Mouse (Mus musculus): ENCODE measurements around the gene Slc35b3. TPM values are rescaled to one million over a fixed set of nuclear protein-coding genes. Genes with fewer than 3 reads are reported as not detected.

The Slc35b3 gene
- total and polyA plus RNA-seq, 2 experiments from 2014 or later: 17.0 to 27.2 TPM

DNA sequence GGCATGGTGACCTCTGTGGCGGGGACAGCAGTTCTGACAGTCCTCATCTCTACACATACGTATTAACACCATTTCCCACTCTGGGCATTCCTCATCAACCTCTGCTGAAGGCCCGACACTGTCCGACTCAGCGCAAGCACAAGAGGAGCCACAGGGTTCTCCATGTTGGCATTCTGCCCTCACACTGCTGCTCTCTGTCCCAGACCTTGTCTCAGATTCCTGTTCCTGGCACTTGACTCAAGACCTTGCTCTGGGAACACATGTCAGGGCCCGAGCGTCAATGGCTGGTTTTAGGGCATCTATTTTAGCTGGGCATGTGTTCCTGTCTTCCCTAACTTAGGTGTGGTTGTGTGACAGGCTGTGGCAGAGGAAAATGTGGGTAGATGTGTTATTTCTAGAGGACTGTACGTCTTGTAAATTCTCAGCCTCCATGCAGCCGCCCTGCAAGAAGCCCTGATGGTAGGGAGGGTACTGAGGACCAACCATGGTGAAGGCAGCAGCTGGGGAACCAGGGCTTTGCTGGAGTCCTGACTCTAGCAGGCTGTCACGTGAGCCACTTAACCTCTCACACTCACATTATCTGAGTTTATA lies 24.7 kb downstream of the Slc35b3 start:
- DNase-seq (ENCODE audit: low spot score) (no peak), ATAC-seq (ENCODE audit: low FRiP score) (no peak)
- no peaks in the 10 kb centered on the region for H3K27me3 ChIP-seq (ENCODE audit: insufficient read depth, low read length)
- H3K4me3 ChIP-seq (ENCODE audit: low read depth, low read length): no peak overlapping the region
- no peak overlapping the region for H3K4me2 ChIP-seq (ENCODE audit: low read depth, low read length, poor library complexity, severe bottlenecking)
- H3K9me3 ChIP-seq (ENCODE audit: low read length): no peaks in the 10 kb centered on the region
- no peak for TF ChIP-seq CTCF (IDR thresholded peaks at IDR 0.05)
- H3K36me3 ChIP-seq (ENCODE audit: insufficient read depth, low read length): peaks cover 41% of the 10 kb centered on the region
- no peak overlapping the region for H3K27ac ChIP-seq (ENCODE audit: low read depth, low read length)
- no peak overlapping the region for H3K9ac ChIP-seq (replicated peaks; ENCODE audit: low read length, poor library complexity, severe bottlenecking)
- no peaks in the 10 kb centered on the region for H3K4me1 ChIP-seq (ENCODE audit: insufficient read depth, low read length)
- 96% methylated on average over 10 of the region's 10 CpGs for WGBS

DNA sequence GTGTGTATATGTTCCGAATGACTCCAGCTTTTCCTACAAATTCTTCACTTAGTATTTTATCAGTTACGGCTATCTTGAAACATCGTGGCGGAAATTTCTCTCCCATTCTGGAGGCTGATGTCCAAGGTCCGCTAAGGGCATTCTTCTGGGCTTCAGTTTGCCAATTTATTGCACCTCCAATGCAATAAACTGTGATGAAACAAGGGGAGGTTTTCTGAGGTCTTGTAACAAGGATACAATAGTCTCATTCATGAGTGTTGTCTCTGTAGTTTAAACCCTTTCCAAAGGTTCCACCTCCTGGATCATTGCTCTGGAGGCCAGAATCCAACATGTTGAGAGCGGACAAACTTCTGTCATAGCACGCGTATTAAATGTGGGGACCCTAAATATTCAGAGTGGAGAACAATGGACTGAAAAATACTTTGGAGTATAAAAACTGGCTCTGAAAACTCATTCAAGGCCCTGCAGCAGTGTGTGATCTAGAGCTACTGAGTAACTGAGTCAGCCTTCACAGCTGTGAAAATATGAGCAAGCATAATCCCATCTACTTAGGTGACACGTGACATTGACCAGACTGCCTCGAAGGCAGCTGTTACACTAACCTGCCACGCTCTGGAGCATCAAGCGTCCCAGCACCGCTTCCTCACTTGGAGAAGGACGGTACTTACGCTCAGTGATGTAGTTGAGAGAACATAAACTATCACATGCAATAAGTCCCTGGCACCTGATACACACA lies 30.7 kb downstream of the Slc35b3 start:
- Histone ChIP-seq H3K27ac (ENCODE audit: low read depth, low read length) (no peak overlapping the region), H3K4me2 (ENCODE audit: low read depth, low read length, poor library complexity, severe bottlenecking) (no peak overlapping the region), H3K4me1 (ENCODE audit: insufficient read depth, low read length) (no peaks in the 10 kb centered on the region), H3K27me3 (ENCODE audit: insufficient read depth, low read length) (no peaks in the 10 kb centered on the region), H3K9me3 (ENCODE audit: low read length) (no peaks in the 10 kb centered on the region), H3K36me3 (ENCODE audit: insufficient read depth, low read length) (peaks cover 20% of the 10 kb centered on the region), H3K4me3 (ENCODE audit: low read depth, low read length) (no peak overlapping the region), H3K9ac (replicated peaks; ENCODE audit: low read length, poor library complexity, severe bottlenecking) (no peak overlapping the region)
- ATAC-seq (ENCODE audit: low FRiP score) (no peak), DNase-seq (ENCODE audit: low spot score) (no peak)
- 97% methylated on average over 15 of the region's 15 CpGs for WGBS
- no peak for TF ChIP-seq CTCF (IDR thresholded peaks at IDR 0.05)

DNA sequence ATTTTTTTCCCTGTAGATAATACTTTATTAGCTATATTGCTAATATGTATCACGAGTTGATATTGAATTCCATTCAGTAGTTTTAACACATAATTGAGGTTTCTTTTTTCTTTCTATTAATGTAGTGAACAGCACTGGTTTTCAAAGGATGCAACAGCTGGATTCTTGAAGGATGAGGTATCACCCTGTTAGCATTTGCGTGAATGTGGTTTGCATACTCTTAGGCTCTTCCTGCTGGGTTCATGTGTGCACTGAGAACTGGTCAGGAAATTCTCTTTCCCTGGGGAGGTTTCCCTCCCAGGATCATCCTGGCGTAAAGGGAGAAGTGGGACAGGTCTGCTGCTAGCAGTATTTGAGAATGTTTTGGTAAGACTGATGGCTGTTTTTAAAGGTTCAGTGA lies 38.0 kb downstream of the Slc35b3 start:
- no peak for TF ChIP-seq CTCF (IDR thresholded peaks at IDR 0.05)
- Histone ChIP-seq H3K27me3 (ENCODE audit: insufficient read depth, low read length) (no peaks in the 10 kb centered on the region), H3K4me2 (ENCODE audit: low read depth, low read length, poor library complexity, severe bottlenecking) (no peak overlapping the region), H3K4me3 (ENCODE audit: low read depth, low read length) (no peak overlapping the region), H3K4me1 (ENCODE audit: insufficient read depth, low read length) (no peaks in the 10 kb centered on the region), H3K36me3 (ENCODE audit: insufficient read depth, low read length) (no peaks in the 10 kb centered on the region), H3K9ac (replicated peaks; ENCODE audit: low read length, poor library complexity, severe bottlenecking) (no peak overlapping the region), H3K9me3 (ENCODE audit: low read length) (no peaks in the 10 kb centered on the region), H3K27ac (ENCODE audit: low read depth, low read length) (no peak overlapping the region)
- ATAC-seq (ENCODE audit: low FRiP score) (no peak), DNase-seq (ENCODE audit: low spot score) (no peak)
- WGBS: 70% methylated on average over 3 of the region's 3 CpGs

DNA sequence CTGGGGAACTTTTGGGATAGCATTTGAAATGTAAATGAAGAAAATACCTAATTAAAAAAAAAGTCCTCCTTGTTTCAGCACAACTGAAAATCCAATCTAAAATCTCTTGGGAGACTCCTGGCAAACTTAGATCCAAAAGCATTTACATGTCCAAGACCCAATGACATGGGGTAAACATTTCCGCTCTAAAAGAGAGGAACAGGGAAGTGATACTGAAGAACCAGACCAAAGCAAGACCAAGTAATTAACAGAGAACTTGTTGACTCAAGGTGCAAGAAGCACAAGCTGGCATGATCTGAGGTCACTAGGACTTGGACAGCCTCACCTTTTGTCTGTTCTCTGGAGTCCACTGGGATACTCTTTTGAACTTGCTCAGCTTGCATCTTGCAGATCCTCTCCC lies 39.4 kb downstream of the Slc35b3 start:
- TF ChIP-seq CTCF (IDR thresholded peaks at IDR 0.05): no peak
- Histone ChIP-seq H3K36me3 (ENCODE audit: insufficient read depth, low read length) (no peaks in the 10 kb centered on the region), H3K27ac (ENCODE audit: low read depth, low read length) (no peak overlapping the region), H3K9me3 (ENCODE audit: low read length) (no peaks in the 10 kb centered on the region), H3K4me1 (ENCODE audit: insufficient read depth, low read length) (no peaks in the 10 kb centered on the region), H3K4me3 (ENCODE audit: low read depth, low read length) (no peak overlapping the region), H3K27me3 (ENCODE audit: insufficient read depth, low read length) (no peaks in the 10 kb centered on the region), H3K9ac (replicated peaks; ENCODE audit: low read length, poor library complexity, severe bottlenecking) (no peak overlapping the region), H3K4me2 (ENCODE audit: low read depth, low read length, poor library complexity, severe bottlenecking) (no peak overlapping the region)
- ATAC-seq (ENCODE audit: low FRiP score): no peak
- no peak for DNase-seq (ENCODE audit: low spot score)
- 88% methylated on average over 1 of the region's 1 CpGs for WGBS

DNA sequence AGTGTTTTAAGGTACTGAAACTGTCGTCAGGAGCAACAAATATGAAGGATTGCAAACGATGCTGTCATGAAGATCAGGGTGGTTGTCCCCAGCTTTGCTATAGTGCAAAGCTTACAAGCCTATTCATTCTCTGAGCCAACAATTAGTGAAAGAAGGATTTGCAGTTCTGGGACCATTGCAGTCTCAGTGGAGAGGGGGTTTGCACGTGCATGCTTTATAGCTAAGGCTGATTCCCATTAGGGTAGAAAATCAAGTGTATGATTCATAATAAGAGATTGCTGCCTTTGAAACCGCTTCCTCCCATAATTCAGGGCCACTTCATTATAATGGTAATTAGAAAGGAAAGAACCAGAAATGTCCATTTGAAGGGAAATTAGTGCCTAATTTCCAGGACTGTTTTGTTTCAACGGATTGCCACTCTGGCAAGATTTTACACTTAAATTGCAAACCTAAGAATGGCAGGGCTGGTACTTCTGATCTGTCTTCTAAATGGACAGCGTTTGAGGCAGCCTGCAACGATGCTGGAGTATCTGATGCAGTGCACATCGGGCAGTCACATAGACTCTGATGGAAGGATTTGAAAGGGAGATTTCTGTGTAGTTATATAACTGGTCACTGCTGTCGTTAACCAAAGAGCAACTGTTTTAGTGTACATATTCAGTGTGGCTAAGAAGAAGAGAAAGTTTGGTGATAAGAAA lies 42.3 kb downstream of the Slc35b3 start:
- 49% methylated on average over 9 of the region's 9 CpGs for WGBS
- H3K4me2 ChIP-seq (ENCODE audit: low read depth, low read length, poor library complexity, severe bottlenecking): no peak overlapping the region
- H3K4me3 ChIP-seq (ENCODE audit: low read depth, low read length): no peak overlapping the region
- H3K27ac ChIP-seq (ENCODE audit: low read depth, low read length): no peak overlapping the region
- ATAC-seq (ENCODE audit: low FRiP score): no peak
- no peak overlapping the region for H3K9ac ChIP-seq (replicated peaks; ENCODE audit: low read length, poor library complexity, severe bottlenecking)
- no peaks in the 10 kb centered on the region for H3K4me1 ChIP-seq (ENCODE audit: insufficient read depth, low read length)
- no peak for DNase-seq (ENCODE audit: low spot score)
- H3K9me3 ChIP-seq (ENCODE audit: low read length): no peaks in the 10 kb centered on the region
- TF ChIP-seq CTCF (IDR thresholded peaks at IDR 0.05): no peak
- no peaks in the 10 kb centered on the region for H3K27me3 ChIP-seq (ENCODE audit: insufficient read depth, low read length)
- H3K36me3 ChIP-seq (ENCODE audit: insufficient read depth, low read length): no peaks in the 10 kb centered on the region

DNA sequence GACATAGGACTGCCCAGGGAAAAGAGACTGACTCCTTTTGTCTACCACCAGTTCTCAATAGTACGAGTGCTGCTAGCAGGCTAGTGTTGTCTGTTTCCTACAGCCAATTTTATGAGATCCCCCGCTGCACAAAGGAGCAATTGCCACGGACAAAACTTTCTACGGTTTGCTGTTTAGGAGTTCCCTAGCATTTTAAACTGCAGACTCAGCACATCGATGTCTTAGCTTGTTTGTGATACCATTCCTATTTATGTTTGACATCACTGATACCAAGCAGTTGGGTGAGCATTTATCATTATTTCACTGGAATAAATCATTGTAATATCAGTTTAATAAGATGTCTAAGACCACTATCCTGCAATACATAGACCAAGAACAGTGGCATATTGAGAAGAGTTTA lies 43.1 kb downstream of the Slc35b3 start:
- no peaks in the 10 kb centered on the region for H3K36me3 ChIP-seq (ENCODE audit: insufficient read depth, low read length)
- no peak for TF ChIP-seq CTCF (IDR thresholded peaks at IDR 0.05)
- no peaks in the 10 kb centered on the region for H3K9me3 ChIP-seq (ENCODE audit: low read length)
- H3K4me2 ChIP-seq (ENCODE audit: low read depth, low read length, poor library complexity, severe bottlenecking): no peak overlapping the region
- H3K4me1 ChIP-seq (ENCODE audit: insufficient read depth, low read length): no peaks in the 10 kb centered on the region
- H3K9ac ChIP-seq (replicated peaks; ENCODE audit: low read length, poor library complexity, severe bottlenecking): no peak overlapping the region
- no peak overlapping the region for H3K27ac ChIP-seq (ENCODE audit: low read depth, low read length)
- no peak overlapping the region for H3K4me3 ChIP-seq (ENCODE audit: low read depth, low read length)
- ATAC-seq (ENCODE audit: low FRiP score): no peak
- 80% methylated on average over 5 of the region's 5 CpGs for WGBS
- no peak for DNase-seq (ENCODE audit: low spot score)
- H3K27me3 ChIP-seq (ENCODE audit: insufficient read depth, low read length): no peaks in the 10 kb centered on the region

Measured in midbrain, postnatal 0 days (tissue).